Mouse (Mus musculus) limb, embryonic 14.5 days (tissue): Measurements from ENCODE around the gene Ndufa4l2. TPM values are rescaled to one million over a fixed set of nuclear protein-coding genes. Genes with fewer than 3 reads are reported as not detected.

Source experiments
- ATAC-seq: fragments of 200-750 bp; cut with Nextera tagmentation; 2 replicates; pipeline ENCODE4 v1.8.0; 2017; ENCODE audit warnings: low read depth, moderate number of reproducible peaks, moderate TSS enrichment; ENCODE audit not compliant: low FRiP score
- DNase-seq: peaks from one replicate; pipeline ENCODE4 v3.0.0-alpha.2; 2015; ENCODE audit warnings: low spot score
- H3K27ac ChIP-seq: fragments of 300-500 bp; sonication (generic); replicated peaks from 2 replicates; pipeline ENCODE4 v1.5.1; 2014; ENCODE audit warnings: low read depth, mild to moderate bottlenecking, low read length, moderate library complexity, mixed read lengths
- H3K27me3 ChIP-seq: fragments of 300-500 bp; sonication (generic); 2 replicates; pipeline ENCODE4 v1.6.1; 2014; ENCODE audit warnings: low read length, mixed read lengths; ENCODE audit not compliant: control insufficient read depth, insufficient read depth
- H3K36me3 ChIP-seq: fragments of 300-500 bp; sonication (generic); 2 replicates; pipeline ENCODE4 v1.6.1; 2014; ENCODE audit warnings: mild to moderate bottlenecking, low read length, moderate library complexity, mixed read lengths; ENCODE audit not compliant: control insufficient read depth, insufficient read depth
- H3K4me1 ChIP-seq: fragments of 300-500 bp; sonication (generic); 2 replicates; pipeline ENCODE4 v1.6.1; 2014; ENCODE audit warnings: antibody characterized with exemption, low read length, mixed read lengths; ENCODE audit not compliant: control insufficient read depth, insufficient read depth
- H3K4me2 ChIP-seq: fragments of 300-500 bp; sonication (generic); replicated peaks from 2 replicates; pipeline ENCODE4 v1.6.1; 2014; ENCODE audit warnings: low read depth, mild to moderate bottlenecking, low read length, moderate library complexity; ENCODE audit not compliant: severe bottlenecking
- H3K4me3 ChIP-seq: fragments of 300-500 bp; sonication (generic); replicated peaks from 2 replicates; pipeline ENCODE4 v1.5.1; 2014; ENCODE audit warnings: low read length
- H3K9ac ChIP-seq: fragments of 300-500 bp; sonication (generic); 2 replicates; pipeline ENCODE4 v1.6.1; 2014; ENCODE audit warnings: mild to moderate bottlenecking, low read depth, low read length, moderate library complexity; ENCODE audit not compliant: severe bottlenecking
- H3K9me3 ChIP-seq: fragments of 300-500 bp; sonication (generic); 2 replicates; pipeline ENCODE4 v1.6.1; 2016; ENCODE audit warnings: low read length; ENCODE audit not compliant: control insufficient read depth
- POLR2A ChIP-seq: fragments of 200-500 bp; IDR thresholded peaks from 2 replicates; pipeline ENCODE4 v1.8.0; 2012; ENCODE audit warnings: inconsistent platforms, mild to moderate bottlenecking, moderate library complexity, borderline replicate concordance; ENCODE audit not compliant: insufficient read depth, insufficient read length; ENCODE audit errors: extremely low read depth
- WGBS: fragments of 180-500 bp; shearing (Covaris S2); extraction: QIAGEN DNeasy Blood & Tissue Kit; methylation state at CpG from one replicate; pipeline ENCODE4 v1.1.7; 2014; 5-methylcytosine and 5-hydroxymethylcytosine counted together
- polyA plus RNA-seq, 2 experiments: library from polyadenylated mRNA; depleted of rRNA in 1 of 2; stranded (reverse) in 1 of 2; unstranded in 1 of 2; fragments of >200 nt; fragmentation: Nextera tagmentation in 1 of 2; extraction: Ambion mirVana in 1 of 2; gene quantifications; 2 replicates each; pipeline versions ENCODE4 v1.2.1 to v1.2.3; 2012 to 2014

The Ndufa4l2 gene
- polyA plus RNA-seq, 2 experiments = 36.9 to 62.9 TPM

DNA sequence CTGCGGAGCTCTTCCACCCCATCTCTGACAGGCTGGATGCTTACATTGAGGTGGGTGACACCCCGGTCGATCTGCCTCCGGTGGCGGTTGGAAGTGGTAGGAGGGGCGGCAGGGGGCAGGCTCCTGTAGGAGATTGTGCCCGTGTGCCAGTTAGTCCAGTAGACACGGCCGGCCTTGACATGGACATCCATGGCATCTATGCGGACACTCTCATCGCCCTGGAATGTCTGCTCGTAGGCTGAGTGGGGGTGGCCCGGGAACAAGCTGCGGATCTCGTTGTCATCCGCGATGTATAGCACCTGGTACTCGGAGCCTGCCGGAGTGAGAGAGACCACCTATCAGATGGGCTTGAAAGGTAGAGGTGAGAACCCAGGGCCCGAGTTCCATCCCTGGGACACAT lies 29.6 kb downstream of the Ndufa4l2 start:
- H3K4me2 ChIP-seq = no peak overlapping the region
- no peaks in the 10 kb centered on the region for H3K27me3 ChIP-seq
- H3K27ac ChIP-seq = no peak overlapping the region
- ATAC-seq (no peak), DNase-seq (no peak)
- TF ChIP-seq POLR2A = no peak
- WGBS = 95% methylated on average over 20 of the region's 20 CpGs
- H3K36me3 ChIP-seq = peaks cover 100% of the 10 kb centered on the region
- no peaks in the 10 kb centered on the region for H3K9me3 ChIP-seq
- H3K4me3 ChIP-seq = no peak overlapping the region
- H3K4me1 ChIP-seq = no peaks in the 10 kb centered on the region
- H3K9ac ChIP-seq = no peak overlapping the region

DNA sequence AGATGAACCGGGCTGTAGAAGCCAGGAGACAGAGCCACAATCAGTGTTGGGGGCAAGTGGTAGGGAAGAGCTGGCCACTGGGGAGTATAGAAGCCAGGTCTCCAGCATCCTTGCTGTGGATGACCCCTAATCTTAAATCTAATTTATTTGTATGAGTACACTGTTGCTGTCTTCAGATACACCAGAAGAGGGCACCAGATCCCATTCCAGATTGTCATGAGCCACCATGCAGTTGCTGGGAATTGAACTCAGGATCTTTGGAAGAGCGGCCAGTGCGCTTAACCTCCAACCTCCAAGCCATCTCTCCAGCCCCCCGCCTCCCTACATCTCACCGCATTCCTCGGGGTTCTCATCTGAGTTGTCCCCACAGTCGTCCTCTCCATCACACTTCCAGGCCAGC lies 31.7 kb downstream of the Ndufa4l2 start:
- H3K4me1 ChIP-seq = no peaks in the 10 kb centered on the region
- H3K9me3 ChIP-seq = no peaks in the 10 kb centered on the region
- ATAC-seq (no peak), DNase-seq (no peak)
- no peak overlapping the region for H3K9ac ChIP-seq
- H3K36me3 ChIP-seq = peaks cover 100% of the 10 kb centered on the region
- H3K4me3 ChIP-seq = no peak overlapping the region
- WGBS = 89% methylated on average over 7 of the region's 7 CpGs
- TF ChIP-seq POLR2A = no peak
- H3K27ac ChIP-seq = no peak overlapping the region
- H3K4me2 ChIP-seq = no peak overlapping the region
- no peaks in the 10 kb centered on the region for H3K27me3 ChIP-seq

DNA sequence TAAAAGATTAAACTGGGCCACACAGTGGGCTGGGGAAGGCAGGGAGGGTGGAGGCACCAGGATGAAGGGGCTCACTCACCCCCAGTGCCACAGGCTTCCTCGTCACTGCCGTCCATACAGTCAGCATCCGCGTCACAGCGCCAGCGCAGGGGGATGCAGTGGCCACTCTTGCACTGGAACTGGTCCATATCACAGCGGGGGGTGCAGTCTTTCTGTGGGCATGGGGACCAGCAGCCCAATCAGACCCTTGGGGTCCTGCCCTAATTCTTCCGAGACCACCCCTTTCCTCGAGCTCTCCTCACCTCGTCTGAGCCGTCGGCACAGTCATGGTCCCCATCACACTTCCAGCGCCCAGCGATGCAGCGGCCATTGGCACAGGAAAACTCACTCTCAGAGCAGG lies 33.5 kb downstream of the Ndufa4l2 start:
- TF ChIP-seq POLR2A = no peak
- H3K27me3 ChIP-seq = no peaks in the 10 kb centered on the region
- H3K9ac ChIP-seq = no peak overlapping the region
- no peak overlapping the region for H3K4me3 ChIP-seq
- peaks cover 100% of the 10 kb centered on the region for H3K36me3 ChIP-seq
- 91% methylated on average over 15 of the region's 15 CpGs for WGBS
- H3K4me1 ChIP-seq = no peaks in the 10 kb centered on the region
- DNase-seq = no peak
- ATAC-seq = no peak
- H3K9me3 ChIP-seq = no peaks in the 10 kb centered on the region
- H3K27ac ChIP-seq = no peak overlapping the region
- no peak overlapping the region for H3K4me2 ChIP-seq

DNA sequence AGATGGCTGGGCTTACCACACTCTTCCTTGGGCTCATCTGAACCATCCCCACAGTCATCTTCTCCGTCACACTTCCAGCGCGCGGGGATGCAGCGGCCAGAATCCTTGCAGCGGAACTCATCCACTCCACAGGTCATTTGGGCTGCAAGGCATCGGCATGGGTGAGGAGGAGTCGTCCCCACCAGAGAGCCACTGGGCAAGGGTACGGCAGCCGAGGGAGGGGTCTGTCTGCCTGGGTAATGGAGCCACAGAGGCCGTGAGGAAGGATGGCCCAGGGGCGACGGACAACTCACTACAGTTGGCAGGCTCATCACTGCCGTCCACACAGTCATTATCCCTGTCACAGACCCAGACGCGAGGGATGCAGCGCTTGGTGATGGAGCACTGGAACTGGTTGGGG lies 35.1 kb downstream of the Ndufa4l2 start:
- H3K4me2 ChIP-seq = no peak overlapping the region
- H3K27ac ChIP-seq = no peak overlapping the region
- no peaks in the 10 kb centered on the region for H3K4me1 ChIP-seq
- peaks cover 100% of the 10 kb centered on the region for H3K36me3 ChIP-seq
- H3K4me3 ChIP-seq = no peak overlapping the region
- no peak overlapping the region for H3K9ac ChIP-seq
- DNase-seq (no peak), ATAC-seq (no peak)
- no peak for TF ChIP-seq POLR2A
- H3K27me3 ChIP-seq = no peaks in the 10 kb centered on the region
- 93% methylated on average over 17 of the region's 17 CpGs for WGBS
- no peaks in the 10 kb centered on the region for H3K9me3 ChIP-seq

DNA sequence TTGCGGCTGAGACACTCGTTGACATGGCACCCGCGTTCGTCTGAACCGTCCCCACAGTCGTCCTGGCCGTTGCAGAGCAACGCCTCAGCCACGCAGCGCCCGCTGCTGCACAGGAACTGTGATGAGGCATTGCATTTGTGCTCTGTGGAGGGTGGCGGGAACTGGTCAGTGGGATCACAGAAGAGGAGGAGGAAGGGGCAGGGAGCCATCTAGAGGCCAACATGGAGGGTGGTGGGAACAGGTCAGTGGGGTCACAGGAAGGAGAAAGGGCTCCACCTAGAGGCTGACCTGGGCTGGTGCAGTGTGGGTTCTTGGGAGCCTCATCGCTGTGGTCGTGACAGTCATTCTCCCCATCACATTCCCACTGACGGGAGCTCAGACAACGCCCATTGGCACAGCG lies 40.9 kb downstream of the Ndufa4l2 start:
- Histone ChIP-seq H3K9ac (no peak overlapping the region), H3K27me3 (no peaks in the 10 kb centered on the region), H3K4me2 (no peak overlapping the region), H3K9me3 (no peaks in the 10 kb centered on the region), H3K4me3 (no peak overlapping the region), H3K27ac (no peak overlapping the region), H3K36me3 (peaks cover 99% of the 10 kb centered on the region), H3K4me1 (no peaks in the 10 kb centered on the region)
- WGBS = 66% methylated on average over 18 of the region's 18 CpGs
- no peak for TF ChIP-seq POLR2A
- DNase-seq (no peak), ATAC-seq (no peak)

DNA sequence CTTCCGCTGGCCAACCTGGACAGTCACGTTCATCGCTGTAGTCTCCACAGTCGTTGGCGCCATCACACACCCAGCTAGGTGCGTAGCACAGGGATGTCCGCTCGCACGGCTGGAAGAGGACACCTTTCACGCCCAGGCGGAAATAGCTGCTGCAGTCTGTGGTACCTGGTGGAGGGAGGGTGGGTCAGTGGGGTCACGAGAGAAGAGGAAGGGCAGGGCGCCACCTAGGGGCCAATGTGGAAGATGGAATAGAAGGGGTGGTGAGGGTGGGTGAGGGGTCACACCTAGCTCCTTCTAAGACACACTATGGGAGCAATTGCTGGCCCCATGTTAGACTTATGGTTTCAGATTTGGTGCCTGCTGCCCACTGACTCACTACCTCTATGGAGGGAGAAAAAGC lies 42.6 kb downstream of the Ndufa4l2 start:
- WGBS = 85% methylated on average over 13 of the region's 13 CpGs
- Histone ChIP-seq H3K27me3 (no peaks in the 10 kb centered on the region), H3K4me2 (no peak overlapping the region), H3K4me3 (no peak overlapping the region), H3K9me3 (no peaks in the 10 kb centered on the region), H3K9ac (no peak overlapping the region), H3K4me1 (no peaks in the 10 kb centered on the region), H3K36me3 (peaks cover 99% of the 10 kb centered on the region), H3K27ac (no peak overlapping the region)
- DNase-seq = no peak
- TF ChIP-seq POLR2A = no peak
- no peak for ATAC-seq
